ENCODE assay signal across 10 mouse cellular contexts in genomic region chr5:4484780-4485179, GRCm38 (mm10).
DNase-seq lines count a peak whose midpoint lies in the region; ATAC-seq and TF ChIP-seq lines count a peak whose summit lies in the region.
"Had no signal": no experiment of that assay in that cellular context is flagged by ENCODE, and none has a peak within 500 bp of the region (broad histone marks: within the 10 kb centered on the region; RNA-seq: fewer than 3 reads in every experiment).

No protein-coding gene starts in this region.

- no peaks in the 10 kb centered on the region for H3K36me3 ChIP-seq in stomach, embryonic 14.5 days (ENCODE audit: control insufficient read depth, insufficient read depth, low read length)
- no peaks in the 10 kb centered on the region for H3K36me3 ChIP-seq in stomach, postnatal 0 days (ENCODE audit: control insufficient read depth, insufficient read depth, low read length)
- H3K36me3 ChIP-seq in limb, embryonic 15.5 days, result no peaks in the 10 kb centered on the region
- no peaks in the 10 kb centered on the region for H3K36me3 ChIP-seq in heart, adult 2 months (ENCODE audit: control insufficient read depth, insufficient read depth, low read length)

- TF ChIP-seq POLR2A in heart, adult 2 months (IDR thresholded peaks at IDR 0.05; ENCODE audit: insufficient read depth, low read depth, low read length), result no peak

- no peaks in the 10 kb centered on the region for H3K27me3 ChIP-seq in stomach, embryonic 14.5 days (ENCODE audit: control insufficient read depth, insufficient read depth, low read length)
- H3K27me3 ChIP-seq in stomach, postnatal 0 days (ENCODE audit: control insufficient read depth, insufficient read depth, low read length), result no peaks in the 10 kb centered on the region
- no peaks in the 10 kb centered on the region for H3K27me3 ChIP-seq in limb, embryonic 15.5 days
- H3K27me3 ChIP-seq in heart, adult 2 months (ENCODE audit: control insufficient read depth, insufficient read depth, low read length), result no peaks in the 10 kb centered on the region

- WGBS in stomach, embryonic 14.5 days, result 16% methylated on average over 6 of the region's 6 CpGs
- WGBS in stomach, postnatal 0 days, result 23% methylated on average over 6 of the region's 6 CpGs
- WGBS in limb, embryonic 15.5 days, result 14% methylated on average over 6 of the region's 6 CpGs
- 60% methylated on average over 6 of the region's 6 CpGs for WGBS in heart, adult 2 months

- H3K4me2 ChIP-seq in stomach, embryonic 14.5 days (replicated peaks; ENCODE audit: low read depth, low read length), result no peak overlapping the region
- no peak overlapping the region for H3K4me2 ChIP-seq in stomach, postnatal 0 days (replicated peaks; ENCODE audit: low read depth)
- no peak overlapping the region for H3K4me2 ChIP-seq in limb, embryonic 15.5 days

- H3K9me3 ChIP-seq in stomach, embryonic 14.5 days (ENCODE audit: control insufficient read depth, low read depth, low read length), result no peaks in the 10 kb centered on the region
- no peaks in the 10 kb centered on the region for H3K9me3 ChIP-seq in stomach, postnatal 0 days (ENCODE audit: control insufficient read depth, low read length)
- H3K9me3 ChIP-seq in limb, embryonic 15.5 days, result no peaks in the 10 kb centered on the region

- no peak overlapping the region for H3K4me3 ChIP-seq in stomach, embryonic 14.5 days (ENCODE audit: low read depth, low read length)
- H3K4me3 ChIP-seq in stomach, postnatal 0 days (ENCODE audit: low read depth, low read length), result no peak overlapping the region
- H3K4me3 ChIP-seq in limb, embryonic 15.5 days, result no peak overlapping the region
- no peak overlapping the region for H3K4me3 ChIP-seq in heart, adult 2 months

- peaks cover 6% of the 10 kb centered on the region; the same call in 1 of the 2 replicates for H3K4me1 ChIP-seq in stomach, embryonic 14.5 days (ENCODE audit: control insufficient read depth, insufficient read depth, low read length)
- no peaks in the 10 kb centered on the region for H3K4me1 ChIP-seq in stomach, postnatal 0 days (replicated peaks; ENCODE audit: control insufficient read depth, insufficient read depth)
- H3K4me1 ChIP-seq in limb, embryonic 15.5 days, result peaks cover 24% of the 10 kb centered on the region
- no peaks in the 10 kb centered on the region for H3K4me1 ChIP-seq in heart, adult 2 months (ENCODE audit: control insufficient read depth, insufficient read depth, low read length)

- H3K9ac ChIP-seq in stomach, embryonic 14.5 days (replicated peaks; ENCODE audit: low read depth, low read length), result no peak overlapping the region
- no peak overlapping the region for H3K9ac ChIP-seq in stomach, postnatal 0 days (ENCODE audit: low read length)
- no peak overlapping the region for H3K9ac ChIP-seq in limb, embryonic 15.5 days
- H3K9ac ChIP-seq in heart, adult 2 months (ENCODE audit: low read depth, low read length), result no peak overlapping the region

- intact Hi-C loops in heart, adult 2 months (cut with DNase I), result no loop called here

- TF ChIP-seq CTCF in stomach, postnatal 0 days (IDR thresholded peaks at IDR 0.05; ENCODE audit: low read depth), result no peak
- TF ChIP-seq CTCF in heart, adult 2 months (IDR thresholded peaks at IDR 0.05), result no peak

- ATAC-seq in stomach, embryonic 14.5 days (ENCODE audit: insufficient number of reproducible peaks, insufficient read depth, low FRiP score, low read depth), result peak; percentile 40; the same call in 1 of the 2 replicates
- ATAC-seq in stomach, postnatal 0 days (ENCODE audit: low FRiP score, low TSS enrichment), result no peak
- ATAC-seq in limb, embryonic 15.5 days (ENCODE audit: insufficient number of reproducible peaks, low FRiP score, low TSS enrichment, low read depth), result no peak

- no peaks in the 10 kb centered on the region for H3K79me2 ChIP-seq in heart, adult 2 months (replicated peaks; ENCODE audit: control insufficient read depth, insufficient read depth, low read length)

- TF ChIP-seq EP300 in stomach, postnatal 0 days (optimal IDR thresholded peaks at IDR 0.05), result no peak
- TF ChIP-seq EP300 in heart, adult 2 months (IDR thresholded peaks at IDR 0.05; ENCODE audit: insufficient read depth, low read depth, low read length), result no peak

- H3K27ac ChIP-seq in stomach, embryonic 14.5 days (ENCODE audit: low read length), result no peak overlapping the region; the same call in 1 of the 2 replicates
- H3K27ac ChIP-seq in stomach, postnatal 0 days (replicated peaks), result no peak overlapping the region
- H3K27ac ChIP-seq in limb, embryonic 15.5 days, result peak overlapping the region; percentile 33; the same call in 1 of the 2 replicates
- no peak overlapping the region for H3K27ac ChIP-seq in heart, adult 2 months
- H3K27ac ChIP-seq: macrophage had no signal

- DNase-seq in cerebellum, adult 11-12 months, result peak; percentile 28
- no peak for DNase-seq in cerebellum, postnatal 4 days (ENCODE audit: low spot score in 2 of 2)
- no peak for DNase-seq in stomach, postnatal 0 days (ENCODE audit: low spot score)
- no peak for DNase-seq in adrenal gland, postnatal 4 days (ENCODE audit: low spot score in 2 of 2)
- DNase-seq in heart, adult 2 months, result no peak
- no peak for DNase-seq in left cerebral cortex, adult 18-20 months (ENCODE audit: low spot score in 2 of 2)
- DNase-seq: thymus, postnatal 4 days had no signal
